Mouse (Mus musculus): ENCODE data around the gene Dnajb3.

Dnajb3 gene

GRCm38 (mm10) chr1:88235894-88236415 lies 30.4 kb upstream of the Dnajb3 start:
- Histone ChIP-seq H3K36me3 (ENCODE audit: control insufficient read depth, insufficient read depth, low read length, poor library complexity, severe bottlenecking) (no peaks in the 10 kb centered on the region), H3K27me3 (ENCODE audit: control insufficient read depth, insufficient read depth, low read length, poor library complexity, severe bottlenecking) (no peaks in the 10 kb centered on the region)
- DNase-seq (ENCODE audit: low read depth, low spot score) = no peak

GRCm38 (mm10) chr1:88235046-88235893 lies 29.7 kb upstream of the Dnajb3 start:
- H3K27me3 ChIP-seq (ENCODE audit: control insufficient read depth, insufficient read depth, low read length, poor library complexity, severe bottlenecking) = no peaks in the 10 kb centered on the region
- no peak for DNase-seq (ENCODE audit: low read depth, low spot score)
- H3K36me3 ChIP-seq (ENCODE audit: control insufficient read depth, insufficient read depth, low read length, poor library complexity, severe bottlenecking) = no peaks in the 10 kb centered on the region

GRCm38 (mm10) chr1:88234646-88235045 lies 29.1 kb upstream of the Dnajb3 start:
- Histone ChIP-seq H3K36me3 (ENCODE audit: control insufficient read depth, insufficient read depth, low read length, poor library complexity, severe bottlenecking) (no peaks in the 10 kb centered on the region), H3K27me3 (ENCODE audit: control insufficient read depth, insufficient read depth, low read length, poor library complexity, severe bottlenecking) (no peaks in the 10 kb centered on the region)
- DNase-seq (ENCODE audit: low read depth, low spot score) = no peak

- H3K27me3 ChIP-seq (ENCODE audit: control insufficient read depth, insufficient read depth, low read length, poor library complexity, severe bottlenecking) = no peaks in the 10 kb centered on the region
- H3K36me3 ChIP-seq (ENCODE audit: control insufficient read depth, insufficient read depth, low read length, poor library complexity, severe bottlenecking) = no peaks in the 10 kb centered on the region
- DNase-seq (ENCODE audit: low read depth, low spot score) = no peak
Observed at GRCm38 (mm10) chr1:88234248-88234610, 28.6 kb upstream of the Dnajb3 start.

GRCm38 (mm10) chr1:88233421-88234247 lies 28.1 kb upstream of the Dnajb3 start:
- H3K36me3 ChIP-seq (ENCODE audit: control insufficient read depth, insufficient read depth, low read length, poor library complexity, severe bottlenecking) = no peaks in the 10 kb centered on the region
- no peaks in the 10 kb centered on the region for H3K27me3 ChIP-seq (ENCODE audit: control insufficient read depth, insufficient read depth, low read length, poor library complexity, severe bottlenecking)
- no peak for DNase-seq (ENCODE audit: low read depth, low spot score)

- Histone ChIP-seq H3K27me3 (ENCODE audit: control insufficient read depth, insufficient read depth, low read length, poor library complexity, severe bottlenecking) (no peaks in the 10 kb centered on the region), H3K36me3 (ENCODE audit: control insufficient read depth, insufficient read depth, low read length, poor library complexity, severe bottlenecking) (no peaks in the 10 kb centered on the region)
- no peak for DNase-seq (ENCODE audit: low read depth, low spot score)
Observed at GRCm38 (mm10) chr1:88232664-88233380, 27.2 kb upstream of the Dnajb3 start.

GRCm38 (mm10) chr1:88231803-88232499 lies 26.4 kb upstream of the Dnajb3 start:
- Histone ChIP-seq H3K27me3 (ENCODE audit: control insufficient read depth, insufficient read depth, low read length, poor library complexity, severe bottlenecking) (no peaks in the 10 kb centered on the region), H3K36me3 (ENCODE audit: control insufficient read depth, insufficient read depth, low read length, poor library complexity, severe bottlenecking) (no peaks in the 10 kb centered on the region)
- no peak for DNase-seq (ENCODE audit: low read depth, low spot score)

GRCm38 (mm10) chr1:88230981-88231802 lies 25.6 kb upstream of the Dnajb3 start:
- Histone ChIP-seq H3K27me3 (ENCODE audit: control insufficient read depth, insufficient read depth, low read length, poor library complexity, severe bottlenecking) (no peaks in the 10 kb centered on the region), H3K36me3 (ENCODE audit: control insufficient read depth, insufficient read depth, low read length, poor library complexity, severe bottlenecking) (no peaks in the 10 kb centered on the region)
- DNase-seq (ENCODE audit: low read depth, low spot score) = no peak

- Histone ChIP-seq H3K27me3 (ENCODE audit: control insufficient read depth, insufficient read depth, low read length, poor library complexity, severe bottlenecking) (no peaks in the 10 kb centered on the region), H3K36me3 (ENCODE audit: control insufficient read depth, insufficient read depth, low read length, poor library complexity, severe bottlenecking) (no peaks in the 10 kb centered on the region)
- no peak for DNase-seq (ENCODE audit: low read depth, low spot score)
Observed at GRCm38 (mm10) chr1:88230421-88230820, 24.8 kb upstream of the Dnajb3 start.

GRCm38 (mm10) chr1:88229986-88230385 lies 24.4 kb upstream of the Dnajb3 start:
- H3K27me3 ChIP-seq (ENCODE audit: control insufficient read depth, insufficient read depth, low read length, poor library complexity, severe bottlenecking) = no peaks in the 10 kb centered on the region
- DNase-seq (ENCODE audit: low read depth, low spot score) = no peak

GRCm38 (mm10) chr1:88229566-88229965 lies 24.0 kb upstream of the Dnajb3 start:
- Histone ChIP-seq H3K36me3 (ENCODE audit: control insufficient read depth, insufficient read depth, low read length, poor library complexity, severe bottlenecking) (no peaks in the 10 kb centered on the region), H3K27me3 (ENCODE audit: control insufficient read depth, insufficient read depth, low read length, poor library complexity, severe bottlenecking) (no peaks in the 10 kb centered on the region)
- no peak for DNase-seq (ENCODE audit: low read depth, low spot score)

More at GRCm38 (mm10) chr1:88229986-88230385, 24.4 kb upstream of the Dnajb3 start:
- no peaks in the 10 kb centered on the region for H3K36me3 ChIP-seq (ENCODE audit: control insufficient read depth, insufficient read depth, low read length, poor library complexity, severe bottlenecking)

- no peak for DNase-seq (ENCODE audit: low read depth, low spot score)
- Histone ChIP-seq H3K36me3 (ENCODE audit: control insufficient read depth, insufficient read depth, low read length, poor library complexity, severe bottlenecking) (no peaks in the 10 kb centered on the region), H3K27me3 (ENCODE audit: control insufficient read depth, insufficient read depth, low read length, poor library complexity, severe bottlenecking) (no peaks in the 10 kb centered on the region)
Observed at GRCm38 (mm10) chr1:88228121-88228520, 22.5 kb upstream of the Dnajb3 start.

GRCm38 (mm10) chr1:88227482-88227881 lies 21.9 kb upstream of the Dnajb3 start:
- H3K27me3 ChIP-seq (ENCODE audit: control insufficient read depth, insufficient read depth, low read length, poor library complexity, severe bottlenecking) = no peaks in the 10 kb centered on the region
- DNase-seq (ENCODE audit: low read depth, low spot score) = no peak
- H3K36me3 ChIP-seq (ENCODE audit: control insufficient read depth, insufficient read depth, low read length, poor library complexity, severe bottlenecking) = no peaks in the 10 kb centered on the region

All from splenic B cell, adult 2 months (primary cell).